Mouse (Mus musculus) spleen, adult 2 months (tissue): ENCODE data around the gene Cfap161. TPM values are rescaled to one million over a fixed set of nuclear protein-coding genes. Genes with fewer than 3 reads are reported as not detected.

ENCODE experiments used
- DNase-seq, 2 experiments: peaks; one replicate each; pipeline versions ENCODE4 v3.0.0 to v3.0.0-alpha.2; 2012 to 2021; ENCODE audit warnings: low spot score in 2 of 2, low read depth in 1 of 2
- H3K27ac ChIP-seq: fragments of 200-500 bp; 2 replicates; pipeline ENCODE4 v1.5.1; 2012; ENCODE audit warnings: low read length, inconsistent platforms; ENCODE audit not compliant: insufficient read depth
- H3K27me3 ChIP-seq: fragments of 200-500 bp; 2 replicates; pipeline ENCODE4 v1.6.1; 2012; ENCODE audit warnings: mild to moderate bottlenecking, moderate library complexity, low read length, inconsistent platforms; ENCODE audit not compliant: control insufficient read depth, insufficient read depth
- H3K36me3 ChIP-seq: fragments of 200-500 bp; 2 replicates; pipeline ENCODE4 v1.6.1; 2012; ENCODE audit warnings: mild to moderate bottlenecking, low read length, inconsistent platforms; ENCODE audit not compliant: control insufficient read depth, insufficient read depth
- H3K4me1 ChIP-seq: fragments of 200-500 bp; 2 replicates; pipeline ENCODE4 v1.6.1; 2011; ENCODE audit warnings: inconsistent platforms; ENCODE audit not compliant: control insufficient read depth, insufficient read depth, insufficient read length
- H3K4me3 ChIP-seq: fragments of 200-500 bp; 2 replicates; pipeline ENCODE4 v1.5.1; 2011; ENCODE audit warnings: mild to moderate bottlenecking, inconsistent platforms; ENCODE audit not compliant: insufficient read depth, insufficient read length; ENCODE audit errors: extremely low read depth
- CTCF ChIP-seq: fragments of 200-500 bp; IDR thresholded peaks from 2 replicates; pipeline ENCODE4 v1.5.1; 2011; ENCODE audit warnings: mild to moderate bottlenecking, inconsistent platforms; ENCODE audit not compliant: insufficient read depth, insufficient read length, insufficient replicate concordance; ENCODE audit errors: extremely low read depth
- POLR2A ChIP-seq: fragments of 200-500 bp; IDR thresholded peaks from 2 replicates; pipeline ENCODE4 v1.6.1; 2011; ENCODE audit warnings: low read depth, low read length, inconsistent platforms
- WGBS: fragments of 180-500 bp; shearing (Covaris S2); methylation state at CpG from one replicate; pipeline ENCODE4 v1.1.7; 2018; 5-methylcytosine and 5-hydroxymethylcytosine counted together
- polyA plus RNA-seq: library from polyadenylated mRNA; depleted of rRNA; stranded (reverse); fragments of >200 nt; gene quantifications from 2 replicates; pipeline ENCODE4 v1.2.3, GENCODE M21; 2012

Cfap161 gene
- polyA plus RNA-seq, 1 experiment: not detected

GRCm38 (mm10) chr7:83826808-83827207 lies 32.1 kb upstream of the Cfap161 start:
- no peak overlapping the region for H3K27ac ChIP-seq
- peaks cover 2% of the 10 kb centered on the region; the same call in 1 of the 2 replicates for H3K4me1 ChIP-seq
- H3K4me3 ChIP-seq: no peak overlapping the region
- no peaks in the 10 kb centered on the region for H3K27me3 ChIP-seq
- TF ChIP-seq POLR2A: no peak
- no peak for TF ChIP-seq CTCF
- 62% methylated on average over 2 of the region's 2 CpGs for WGBS
- no peaks in the 10 kb centered on the region for H3K36me3 ChIP-seq
- no peak for DNase-seq

GRCm38 (mm10) chr7:83821951-83822350 lies 27.3 kb upstream of the Cfap161 start:
- Histone ChIP-seq H3K27me3 (no peaks in the 10 kb centered on the region), H3K4me3 (no peak overlapping the region), H3K36me3 (no peaks in the 10 kb centered on the region), H3K4me1 (no peaks in the 10 kb centered on the region), H3K27ac (no peak overlapping the region)
- TF ChIP-seq CTCF (no peak), POLR2A (no peak)
- no peak for DNase-seq
- WGBS: 94% methylated on average over 2 of the region's 2 CpGs

- no peak overlapping the region for H3K27ac ChIP-seq
- WGBS: 98% methylated on average over 5 of the region's 5 CpGs
- no peaks in the 10 kb centered on the region for H3K27me3 ChIP-seq
- no peak for DNase-seq
- H3K36me3 ChIP-seq: no peaks in the 10 kb centered on the region
- no peak for TF ChIP-seq CTCF
- TF ChIP-seq POLR2A: no peak
- peaks cover 6% of the 10 kb centered on the region for H3K4me1 ChIP-seq
- H3K4me3 ChIP-seq: no peak overlapping the region
Measured at GRCm38 (mm10) chr7:83816886-83817285, 22.2 kb upstream of the Cfap161 start.

- Histone ChIP-seq H3K36me3 (no peaks in the 10 kb centered on the region), H3K4me3 (no peak overlapping the region), H3K27ac (no peak overlapping the region), H3K4me1 (peaks cover 6% of the 10 kb centered on the region), H3K27me3 (no peaks in the 10 kb centered on the region)
- TF ChIP-seq CTCF (no peak), POLR2A (no peak)
- DNase-seq: no peak
- 23% methylated on average over 1 of the region's 1 CpGs for WGBS
Measured at GRCm38 (mm10) chr7:83815646-83816045, 21.0 kb upstream of the Cfap161 start.

- TF ChIP-seq CTCF (no peak), POLR2A (no peak)
- peaks cover 6% of the 10 kb centered on the region for H3K4me1 ChIP-seq
- peak overlapping the region; percentile 8; the same call in 1 of the 2 replicates for H3K27ac ChIP-seq
- H3K27me3 ChIP-seq: no peaks in the 10 kb centered on the region
- 28% methylated on average over 4 of the region's 4 CpGs for WGBS
- no peaks in the 10 kb centered on the region for H3K36me3 ChIP-seq
- H3K4me3 ChIP-seq: no peak overlapping the region
- no peak for DNase-seq
Measured at GRCm38 (mm10) chr7:83813993-83814392, 19.3 kb upstream of the Cfap161 start.

GRCm38 (mm10) chr7:83813465-83813864 lies 18.8 kb upstream of the Cfap161 start:
- H3K27me3 ChIP-seq: no peaks in the 10 kb centered on the region
- no peak overlapping the region for H3K27ac ChIP-seq
- no peaks in the 10 kb centered on the region for H3K36me3 ChIP-seq
- no peak for DNase-seq
- no peak overlapping the region for H3K4me3 ChIP-seq
- TF ChIP-seq POLR2A (no peak), CTCF (no peak)
- H3K4me1 ChIP-seq: peaks cover 6% of the 10 kb centered on the region
- WGBS: 29% methylated on average over 3 of the region's 3 CpGs

- no peak overlapping the region for H3K4me3 ChIP-seq
- DNase-seq: no peak
- WGBS: 85% methylated on average over 6 of the region's 6 CpGs
- no peaks in the 10 kb centered on the region for H3K27me3 ChIP-seq
- no peak overlapping the region for H3K27ac ChIP-seq
- H3K36me3 ChIP-seq: no peaks in the 10 kb centered on the region
- H3K4me1 ChIP-seq: peaks cover 6% of the 10 kb centered on the region
- no peak for TF ChIP-seq CTCF
- TF ChIP-seq POLR2A: no peak
Measured at GRCm38 (mm10) chr7:83813016-83813415, 18.3 kb upstream of the Cfap161 start.
